Mouse (Mus musculus) frontal cortex, postnatal 36 days (tissue): ENCODE data around the gene Nol11.

Experiments
- DNase-seq, 2 experiments: peaks; one replicate each; pipeline ENCODE4 v3.0.0; 2022; ENCODE audit warnings: low spot score in 2 of 2

Gene Nol11

DNA sequence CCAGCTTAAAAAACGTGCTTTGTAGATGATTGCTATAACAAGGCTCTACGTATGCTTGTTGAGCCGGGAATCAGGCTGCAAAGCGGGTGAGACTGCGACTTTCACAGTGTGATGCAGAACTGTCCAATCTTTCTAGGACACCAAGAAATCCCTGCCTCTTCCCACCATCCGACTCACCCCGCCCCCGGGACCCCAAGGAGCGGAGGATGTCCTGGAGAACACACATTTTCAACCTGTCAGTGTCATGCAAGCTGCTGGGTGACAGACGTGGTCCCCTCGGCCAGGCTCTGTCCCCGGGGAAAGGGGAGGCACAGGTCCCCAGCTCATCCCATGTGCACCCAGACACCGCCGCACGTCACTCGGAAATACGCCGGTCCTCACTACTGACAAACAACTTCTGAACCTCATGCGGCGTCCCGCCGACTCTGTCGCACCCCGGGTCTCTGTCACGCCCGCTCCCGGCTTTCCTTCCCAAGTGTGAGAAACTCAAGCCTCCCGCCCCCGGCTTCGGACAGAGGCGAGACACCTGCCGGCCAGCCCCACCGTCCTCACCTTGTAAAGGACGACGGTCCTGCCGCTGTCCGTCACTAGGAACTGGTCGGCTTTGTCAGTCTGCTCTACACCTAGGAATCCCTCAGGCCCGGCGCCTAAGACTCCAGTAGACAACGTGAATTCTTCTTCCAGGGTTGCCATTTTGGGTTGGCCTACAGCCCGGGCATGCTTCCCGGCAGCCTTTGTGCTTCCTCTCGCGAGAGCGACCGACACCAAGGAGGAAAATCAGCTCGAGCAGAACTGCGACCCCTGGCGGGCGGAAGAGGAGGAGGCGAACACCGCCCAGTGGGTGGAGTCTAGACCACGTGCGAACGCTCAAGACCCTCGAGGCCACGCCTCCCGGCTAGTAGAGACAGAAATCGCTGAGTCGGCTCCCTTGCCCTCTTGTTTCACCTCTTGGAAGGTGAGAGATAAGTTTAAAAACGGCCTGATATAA, at the start of gene Nol11:
TSS of gene Nol11 (minus strand) at position 817 of the 988 bp plus-strand sequence.
- DNase-seq = peak; percentile 98 to 100

DNA sequence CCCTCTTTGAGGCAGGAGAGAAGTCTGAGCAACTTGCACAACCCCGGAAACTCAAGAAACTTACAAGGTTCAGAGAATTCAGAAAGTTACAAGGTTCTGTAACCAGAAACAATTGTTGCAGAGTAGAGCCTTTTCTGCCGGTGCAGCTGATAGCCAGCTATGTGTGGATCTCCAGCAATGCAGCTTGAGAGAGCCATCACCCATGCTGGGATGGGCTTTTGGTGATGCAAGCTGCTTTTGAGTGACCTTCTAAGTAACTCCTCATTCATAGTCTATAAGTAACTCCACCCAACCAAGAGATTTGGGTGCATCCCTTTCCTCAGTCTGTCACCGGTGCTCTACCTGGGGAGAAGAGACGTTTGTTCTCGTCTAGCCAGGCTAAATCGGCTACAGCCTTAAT, 49.3 kb upstream of the Nol11 start:
- no peak for DNase-seq

GRCm38 (mm10) chr11:107237532-107237931, 48.4 kb upstream of the Nol11 start:
- no peak for DNase-seq

GRCm38 (mm10) chr11:107233252-107233890, 44.2 kb upstream of the Nol11 start:
- DNase-seq = no peak

- DNase-seq = no peak
These were observed 40.9 kb upstream of the Nol11 start for GRCm38 (mm10) chr11:107230128-107230527.

- no peak for DNase-seq
These were observed 37.2 kb upstream of the Nol11 start for GRCm38 (mm10) chr11:107226431-107226830.

DNA sequence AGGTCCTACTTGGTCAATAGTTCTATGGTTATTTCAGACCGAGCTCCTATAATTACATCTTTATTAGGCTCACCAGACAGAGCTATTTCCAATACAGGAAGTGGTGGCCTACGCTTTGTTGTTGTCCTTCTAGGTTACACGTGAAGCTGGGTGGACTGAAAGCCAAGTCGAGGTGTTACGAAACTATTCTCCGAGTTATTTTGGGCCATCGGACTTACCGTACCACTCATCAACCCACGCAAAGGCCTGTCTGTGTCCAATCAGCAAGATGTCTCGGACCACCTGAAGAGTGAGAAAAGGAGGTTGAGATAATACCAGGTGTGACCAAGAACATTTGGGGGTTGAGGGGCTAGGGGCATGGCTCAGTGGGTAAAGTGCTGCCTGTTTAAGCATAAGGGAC, 36.8 kb upstream of the Nol11 start:
- DNase-seq = no peak

DNA sequence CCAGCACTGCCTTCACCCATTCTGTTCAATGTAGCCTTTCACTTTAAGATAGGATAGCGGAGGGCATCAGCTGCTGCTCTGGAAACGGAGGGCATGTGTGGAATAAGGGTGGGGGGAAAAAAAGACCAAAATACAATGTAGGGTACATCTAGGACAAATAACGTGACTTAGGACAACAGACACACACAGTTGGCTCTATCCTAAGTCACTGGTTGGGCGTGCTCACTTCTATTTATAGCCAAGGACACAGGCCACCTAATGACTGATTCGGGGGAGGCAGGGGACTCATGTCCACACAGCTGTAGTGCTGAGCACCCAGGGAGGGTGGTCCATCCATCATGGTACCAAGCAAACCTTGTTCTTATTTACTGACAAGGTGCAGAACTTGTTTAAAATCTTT, 36.1 kb upstream of the Nol11 start:
- no peak for DNase-seq

GRCm38 (mm10) chr11:107223667-107224214, 34.6 kb upstream of the Nol11 start:
- no peak for DNase-seq

DNA sequence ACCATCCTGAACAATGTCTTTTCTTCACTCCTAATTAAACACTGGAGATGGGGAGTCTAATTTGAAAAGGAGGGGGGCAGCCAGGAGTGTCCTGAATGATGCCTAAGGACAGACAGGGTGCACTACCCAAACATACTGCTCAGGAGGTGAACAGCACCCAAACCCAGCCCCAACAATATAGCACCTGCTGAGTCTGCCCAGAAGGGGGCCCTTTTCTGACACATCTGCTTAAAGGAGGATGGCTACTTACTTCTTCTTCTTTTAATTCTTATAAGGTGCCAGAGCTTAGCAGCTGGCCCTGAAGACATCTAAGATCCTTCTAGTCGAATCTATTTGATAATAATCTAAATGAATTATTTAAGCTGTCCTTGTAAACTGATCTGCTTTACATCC, 34.0 kb upstream of the Nol11 start:
- no peak for DNase-seq

- no peak for DNase-seq
These were observed 33.5 kb upstream of the Nol11 start for GRCm38 (mm10) chr11:107222531-107223168.

GRCm38 (mm10) chr11:107215111-107215510, 25.9 kb upstream of the Nol11 start:
- DNase-seq = no peak

DNA sequence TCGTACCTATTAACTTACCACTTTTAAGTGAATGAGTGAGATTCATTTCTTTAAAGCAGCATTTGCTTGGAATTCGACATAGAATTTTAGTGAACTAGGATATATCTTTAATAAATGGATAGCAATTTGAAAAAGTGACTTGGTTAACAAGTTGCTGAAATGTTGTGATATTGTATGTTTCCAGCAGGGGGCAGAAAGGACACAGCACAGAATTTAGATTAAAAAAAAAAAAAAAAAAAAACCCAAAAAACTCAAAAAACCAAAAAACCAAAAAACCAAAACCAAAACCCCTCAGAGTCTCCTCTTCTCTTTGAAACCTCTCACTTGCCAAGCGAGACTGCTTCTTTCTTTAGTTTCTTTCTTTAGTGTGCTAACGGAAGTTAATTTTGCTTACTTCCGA, 24.6 kb upstream of the Nol11 start:
- DNase-seq = no peak

GRCm38 (mm10) chr11:107209818-107210217, 20.6 kb upstream of the Nol11 start:
- DNase-seq = no peak

DNA sequence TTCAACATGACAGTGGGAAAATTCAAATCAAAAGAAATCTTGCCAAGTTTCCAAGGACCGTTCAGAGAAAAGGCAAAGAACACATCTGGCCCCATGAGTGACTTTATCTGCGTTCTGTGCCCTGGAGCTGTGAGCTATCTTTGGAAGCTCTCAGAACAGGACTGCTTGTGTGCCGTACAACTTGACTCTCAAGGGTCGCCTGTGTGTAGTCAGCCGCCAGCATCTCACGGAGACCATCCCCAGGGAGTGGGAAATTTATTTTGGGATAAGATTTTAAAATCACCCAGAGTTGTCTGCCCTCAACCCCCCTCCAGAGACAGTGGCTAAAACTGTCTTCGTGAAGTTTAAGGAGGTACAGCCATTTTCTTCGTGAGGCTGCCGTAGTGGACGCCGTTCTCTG, 12.6 kb upstream of the Nol11 start:
- no peak for DNase-seq

DNA sequence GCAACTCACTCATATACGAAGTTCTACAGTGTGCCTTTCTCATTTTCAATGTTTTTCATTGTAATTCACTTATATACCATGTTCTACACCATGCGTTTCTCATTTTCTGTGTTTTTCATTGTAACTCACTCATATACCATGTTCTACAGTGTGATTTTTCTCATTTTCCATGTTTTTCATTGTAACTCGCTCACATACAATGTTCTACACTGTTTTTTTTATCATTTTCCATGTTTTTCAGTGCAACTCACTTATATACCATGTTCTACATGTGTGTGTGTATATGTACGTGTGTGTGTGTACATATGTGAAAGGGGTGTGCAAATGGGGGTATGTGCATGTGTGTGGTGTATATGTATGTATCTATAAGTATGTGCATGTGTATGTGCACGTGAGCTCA, 10.1 kb upstream of the Nol11 start:
- DNase-seq = no peak

- no peak for DNase-seq
These were observed 6.2 kb upstream of the Nol11 start for GRCm38 (mm10) chr11:107195334-107195733.

DNA sequence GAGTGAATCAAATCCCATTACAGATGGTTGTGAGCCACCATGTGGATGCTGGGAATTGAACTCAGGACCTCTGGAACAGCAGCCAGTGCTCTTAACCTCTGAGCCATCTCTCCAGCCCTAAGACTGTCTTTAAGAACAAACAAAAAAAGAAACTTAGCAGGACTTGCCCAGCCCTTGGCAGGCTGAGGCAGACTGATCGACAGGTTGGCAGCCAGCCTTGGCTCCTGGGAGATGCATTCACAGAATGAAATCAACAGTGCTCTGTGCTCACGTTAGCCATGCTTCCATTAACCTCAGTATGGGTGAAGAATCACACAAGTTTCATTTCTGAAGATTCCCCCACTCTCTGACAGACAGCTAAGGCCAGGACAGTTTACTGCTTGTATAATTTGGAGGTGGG, 1.2 kb upstream of the Nol11 start:
- DNase-seq = no peak

- DNase-seq = no peak
These were observed 5.4 kb downstream of the Nol11 start for GRCm38 (mm10) chr11:107183777-107184176.

GRCm38 (mm10) chr11:107161215-107161614, 28.0 kb downstream of the Nol11 start:
- DNase-seq = no peak

DNA sequence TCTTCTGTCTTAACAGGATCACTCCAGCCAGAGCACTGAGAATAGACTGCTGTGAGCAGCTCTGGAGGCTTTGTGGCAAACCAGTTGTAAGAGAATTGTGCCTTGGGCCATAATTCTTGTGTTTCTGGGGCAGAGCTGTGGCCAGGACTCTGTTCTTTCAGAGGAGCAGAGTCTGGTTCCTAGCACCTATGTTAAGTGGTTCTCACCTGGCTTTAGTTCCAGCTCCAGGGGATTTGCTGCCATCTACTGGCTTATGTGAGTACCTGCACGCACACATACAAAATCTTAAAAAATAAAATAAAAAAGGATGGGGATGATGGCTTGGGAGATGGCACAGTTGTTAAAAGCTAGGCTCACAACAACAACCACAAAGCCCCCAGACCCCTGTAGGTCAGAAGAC, 30.1 kb downstream of the Nol11 start:
- no peak for DNase-seq

DNA sequence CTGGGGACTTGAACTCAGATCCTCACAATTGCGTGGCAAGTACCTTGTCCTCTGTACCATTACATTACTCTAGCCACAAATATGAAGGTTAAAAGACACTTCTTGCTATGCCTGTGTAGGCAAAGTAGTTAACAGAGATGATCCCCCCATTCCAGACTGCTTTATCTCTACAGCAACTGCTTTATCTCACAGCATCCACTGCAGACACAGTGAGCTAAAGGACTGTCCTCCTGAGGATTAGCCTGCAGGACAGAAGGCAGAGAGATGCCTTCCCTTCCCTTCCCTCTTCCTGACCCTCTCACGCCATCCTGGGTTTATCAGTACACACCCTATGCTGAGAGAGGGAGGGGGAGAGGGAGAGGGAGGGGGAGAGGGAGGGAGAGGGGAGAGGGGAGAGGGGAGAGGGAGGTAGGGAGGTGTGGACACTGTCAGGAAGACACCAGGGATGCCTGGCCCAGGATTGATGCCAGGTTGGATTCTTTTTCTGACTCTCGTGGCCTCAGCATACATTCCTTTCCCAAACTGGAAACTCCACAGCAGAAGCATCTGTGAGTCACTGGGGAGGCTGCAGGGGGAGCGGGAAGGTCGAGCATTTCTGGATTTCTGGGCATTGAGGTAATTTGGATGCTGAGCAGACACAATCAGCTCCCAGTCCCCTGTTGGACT, 32.1 kb downstream of the Nol11 start:
- DNase-seq = no peak
